Mouse (Mus musculus) hindbrain, embryonic 16.5 days (tissue): ENCODE results near the gene Dnase2a. TPM values are rescaled to one million over a fixed set of nuclear protein-coding genes. Genes with fewer than 3 reads are reported as not detected.
A peak's percentile ranks its signal among the peaks of the same experiment; 100 is the strongest.
"Not testable (repeated sequence)": the region's sequence is repeated elsewhere in the genome, so short reads cannot be mapped to it uniquely, and the experiment has no call there.

ENCODE experiments used
- ATAC-seq: fragments of 200-750 bp; cut with Nextera tagmentation; 2 replicates; pipeline ENCODE4 v1.8.0; 2017; ENCODE audit warnings: moderate TSS enrichment, moderate library complexity
- H3K27ac ChIP-seq: fragments of 300-500 bp; sonication (generic); 2 replicates; pipeline ENCODE4 v1.5.1; 2014; ENCODE audit warnings: low read depth, mild to moderate bottlenecking, control low read depth, low read length, moderate library complexity
- H3K27me3 ChIP-seq: fragments of 300-500 bp; sonication (generic); replicated peaks from 2 replicates; pipeline ENCODE4 v1.6.1; 2014; ENCODE audit warnings: low read length; ENCODE audit not compliant: control insufficient read depth, insufficient read depth
- H3K36me3 ChIP-seq: fragments of 300-500 bp; sonication (generic); 2 replicates; pipeline ENCODE4 v1.6.1; 2014; ENCODE audit warnings: mild to moderate bottlenecking, low read length, moderate library complexity, mixed read lengths; ENCODE audit not compliant: control insufficient read depth, insufficient read depth
- H3K4me1 ChIP-seq: fragments of 300-500 bp; sonication (generic); 2 replicates; pipeline ENCODE4 v1.6.1; 2014; ENCODE audit warnings: low read depth, low read length; ENCODE audit not compliant: control insufficient read depth, insufficient read depth
- H3K4me2 ChIP-seq: fragments of 300-500 bp; sonication (generic); 2 replicates; pipeline ENCODE4 v1.6.1; 2014; ENCODE audit warnings: mild to moderate bottlenecking, low read length, control low read depth, moderate library complexity
- H3K4me3 ChIP-seq: fragments of 300-500 bp; sonication (generic); 2 replicates; pipeline ENCODE4 v1.5.1; 2014; ENCODE audit warnings: mild to moderate bottlenecking, low read length, control low read depth, moderate library complexity
- H3K9ac ChIP-seq: fragments of 300-500 bp; sonication (generic); 2 replicates; pipeline ENCODE4 v1.6.1; 2014; ENCODE audit warnings: low read depth, mild to moderate bottlenecking, control low read depth, low read length, moderate library complexity
- H3K9me3 ChIP-seq: fragments of 300-500 bp; sonication (generic); 2 replicates; pipeline ENCODE4 v1.6.1; 2014; ENCODE audit warnings: mild to moderate bottlenecking, low read length, moderate library complexity; ENCODE audit not compliant: control insufficient read depth
- WGBS: fragments of 180-500 bp; shearing (Covaris S2); extraction: QIAGEN DNeasy Blood & Tissue Kit; methylation state at CpG from one replicate; pipeline ENCODE4 v1.1.7; 2014; 5-methylcytosine and 5-hydroxymethylcytosine counted together
- polyA plus RNA-seq: library from polyadenylated mRNA; unstranded; fragments of >200 nt; fragmentation: Nextera tagmentation; extraction: Ambion mirVana; gene quantifications from 2 replicates; pipeline ENCODE4 v1.2.1, GENCODE M21; 2015

The Dnase2a gene
- polyA plus RNA-seq, 1 experiment from 2014 or later = 6.4 TPM

GRCm38 (mm10) chr8:84904351-84904750 lies 4.0 kb upstream of the Dnase2a start:
- no peak overlapping the region for H3K9ac ChIP-seq
- H3K4me1 ChIP-seq = peaks cover 18% of the 10 kb centered on the region
- H3K9me3 ChIP-seq = no peaks in the 10 kb centered on the region
- no peak overlapping the region for H3K4me2 ChIP-seq
- WGBS = 91% methylated on average over 7 of the region's 7 CpGs
- ATAC-seq = no peak
- H3K4me3 ChIP-seq = no peak overlapping the region
- 0 out of 2 replicates have a peak, but pooled peaks cover 5% of the 10 kb centered on the region for H3K27me3 ChIP-seq
- H3K36me3 ChIP-seq = no peaks in the 10 kb centered on the region
- H3K27ac ChIP-seq = no peak overlapping the region

- Histone ChIP-seq H3K9ac (no peak overlapping the region), H3K27me3 (0 out of 2 replicates have a peak, but pooled peaks cover 5% of the 10 kb centered on the region), H3K9me3 (no peaks in the 10 kb centered on the region), H3K27ac (no peak overlapping the region), H3K4me1 (peaks cover 18% of the 10 kb centered on the region), H3K4me3 (no peak overlapping the region), H3K4me2 (no peak overlapping the region), H3K36me3 (peaks cover 12% of the 10 kb centered on the region; the same call in 1 of the 2 replicates)
- no peak for ATAC-seq
- 93% methylated on average over 9 of the region's 9 CpGs for WGBS
Measured at GRCm38 (mm10) chr8:84907037-84907436, 1.3 kb upstream of the Dnase2a start.

- Histone ChIP-seq H3K4me1 (peaks cover 17% of the 10 kb centered on the region), H3K27ac (no peak overlapping the region), H3K4me3 (no peak overlapping the region), H3K9ac (no peak overlapping the region), H3K9me3 (no peaks in the 10 kb centered on the region), H3K36me3 (peaks cover 15% of the 10 kb centered on the region), H3K4me2 (no peak overlapping the region), H3K27me3 (peaks cover 5% of the 10 kb centered on the region; the same call in 1 of the 2 replicates)
- no peak for ATAC-seq
- WGBS = 80% methylated on average over 8 of the region's 8 CpGs
Measured at GRCm38 (mm10) chr8:84907493-84907892, 867 bp upstream of the Dnase2a start.

- H3K4me3 ChIP-seq = peak overlapping the region; percentile 43; the same call in 1 of the 2 replicates
- H3K36me3 ChIP-seq = peaks cover 20% of the 10 kb centered on the region
- 22% methylated on average over 6 of the region's 7 CpGs for WGBS
- H3K27me3 ChIP-seq, H3K9ac ChIP-seq, H3K27ac ChIP-seq, H3K9me3 ChIP-seq, ATAC-seq: not testable (repeated sequence)
- H3K4me2 ChIP-seq = peak overlapping the region; percentile 59
- peaks cover 14% of the 10 kb centered on the region for H3K4me1 ChIP-seq
Measured at GRCm38 (mm10) chr8:84907979-84908378, 381 bp upstream of the Dnase2a start.

- peaks cover 26% of the 10 kb centered on the region for H3K36me3 ChIP-seq
- H3K9ac ChIP-seq = peak overlapping the region; percentile 60
- H3K9me3 ChIP-seq = no peaks in the 10 kb centered on the region
- no peak overlapping the region for H3K27ac ChIP-seq
- WGBS = 46% methylated on average over 20 of the region's 20 CpGs
- H3K4me2 ChIP-seq = peak overlapping the region; percentile 59
- ATAC-seq = peak; percentile 21; the same call in 1 of the 2 replicates
- peaks cover 10% of the 10 kb centered on the region; the same call in 1 of the 2 replicates for H3K4me1 ChIP-seq
- peak overlapping the region; percentile 43 for H3K4me3 ChIP-seq
- peaks cover 1% of the 10 kb centered on the region; the same call in 1 of the 2 replicates for H3K27me3 ChIP-seq
Measured at GRCm38 (mm10) chr8:84909162-84909767, 905 bp downstream of the Dnase2a start.

GRCm38 (mm10) chr8:84909949-84910348 lies 1.6 kb downstream of the Dnase2a start:
- H3K36me3 ChIP-seq = peaks cover 33% of the 10 kb centered on the region
- no peaks in the 10 kb centered on the region; the same call in 1 of the 2 replicates for H3K27me3 ChIP-seq
- no peak overlapping the region for H3K27ac ChIP-seq
- no peaks in the 10 kb centered on the region for H3K9me3 ChIP-seq
- no peak overlapping the region for H3K9ac ChIP-seq
- no peak overlapping the region for H3K4me2 ChIP-seq
- peaks cover 10% of the 10 kb centered on the region; the same call in 1 of the 2 replicates for H3K4me1 ChIP-seq
- no peak overlapping the region for H3K4me3 ChIP-seq
- 90% methylated on average over 5 of the region's 5 CpGs for WGBS
- no peak for ATAC-seq

- ATAC-seq = no peak
- peaks cover 39% of the 10 kb centered on the region for H3K36me3 ChIP-seq
- H3K27me3 ChIP-seq = peaks cover 2% of the 10 kb centered on the region; the same call in 1 of the 2 replicates
Measured at GRCm38 (mm10) chr8:84910551-84910950, 2.2 kb downstream of the Dnase2a start.

GRCm38 (mm10) chr8:84911854-84912253 lies 3.5 kb downstream of the Dnase2a start:
- H3K36me3 ChIP-seq = peaks cover 50% of the 10 kb centered on the region
- WGBS = 85% methylated on average over 9 of the region's 9 CpGs
- H3K9me3 ChIP-seq = no peaks in the 10 kb centered on the region
- no peak overlapping the region for H3K4me3 ChIP-seq
- H3K9ac ChIP-seq = no peak overlapping the region
- peaks cover 2% of the 10 kb centered on the region; the same call in 1 of the 2 replicates for H3K27me3 ChIP-seq
- no peak overlapping the region for H3K4me2 ChIP-seq
- peaks cover 10% of the 10 kb centered on the region; the same call in 1 of the 2 replicates for H3K4me1 ChIP-seq
- no peak overlapping the region for H3K27ac ChIP-seq
- no peak for ATAC-seq

More at GRCm38 (mm10) chr8:84910551-84910950, 2.2 kb downstream of the Dnase2a start:
- Histone ChIP-seq H3K27ac (no peak overlapping the region), H3K4me3 (no peak overlapping the region), H3K4me2 (no peak overlapping the region), H3K4me1 (peaks cover 10% of the 10 kb centered on the region; the same call in 1 of the 2 replicates), H3K9me3 (no peaks in the 10 kb centered on the region), H3K9ac (no peak overlapping the region)
- WGBS = 90% methylated on average over 6 of the region's 6 CpGs

GRCm38 (mm10) chr8:84912391-84912790 lies 4.0 kb downstream of the Dnase2a start:
- H3K27me3 ChIP-seq = peaks cover 2% of the 10 kb centered on the region; the same call in 1 of the 2 replicates
- H3K9ac ChIP-seq = 0 out of 2 replicates have a peak overlapping the region, but pooled peaks have one; percentile 2
- no peaks in the 10 kb centered on the region for H3K9me3 ChIP-seq
- H3K4me3 ChIP-seq = no peak overlapping the region
- 30% methylated on average over 27 of the region's 27 CpGs for WGBS
- H3K4me2 ChIP-seq = peak overlapping the region; percentile 51
- H3K27ac ChIP-seq = no peak overlapping the region
- H3K36me3 ChIP-seq = peaks cover 51% of the 10 kb centered on the region
- peaks cover 10% of the 10 kb centered on the region; the same call in 1 of the 2 replicates for H3K4me1 ChIP-seq
- ATAC-seq = no peak
